Comparison of ENCODE assay signal across 8 mouse cellular contexts in the genomic region with DNA sequence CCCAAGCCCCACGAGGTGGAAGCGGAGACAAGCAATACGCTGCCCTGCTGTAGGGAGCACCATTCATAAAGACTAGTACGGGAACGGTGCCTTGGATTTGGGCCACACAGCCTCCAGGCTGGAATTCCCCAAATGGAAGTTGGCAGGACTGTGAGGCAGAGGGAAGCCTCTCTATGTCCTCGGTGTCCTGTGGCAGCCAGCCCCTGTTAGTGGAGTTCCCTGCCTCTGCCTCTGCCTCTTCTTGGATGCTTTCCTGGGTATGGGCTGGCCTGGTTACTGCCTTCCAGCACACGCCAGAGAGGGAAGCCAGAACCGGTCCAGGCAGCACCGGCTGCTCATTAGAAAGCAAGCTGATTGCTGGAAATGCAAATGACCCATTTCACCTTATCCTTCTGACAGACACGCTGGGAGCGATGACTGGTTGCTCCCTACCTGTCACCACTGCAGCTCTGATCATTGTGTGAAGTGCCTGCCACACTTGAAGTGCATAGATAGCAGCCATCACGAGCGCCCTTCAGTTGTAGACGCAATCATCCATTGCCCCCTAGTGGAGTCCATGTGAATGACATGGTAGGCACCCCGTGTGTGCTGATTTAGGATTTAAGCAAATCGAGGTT. TPM values are rescaled to one million over a fixed set of nuclear protein-coding genes. Genes with fewer than 3 reads are reported as not detected.
DNase-seq lines count a peak whose midpoint lies in the region; ATAC-seq and TF ChIP-seq lines count a peak whose summit lies in the region.

No protein-coding gene starts in this region.

- H3K4me1 ChIP-seq in hindbrain, postnatal 0 days (ENCODE audit: insufficient read depth, low read length), result peaks cover 23% of the 10 kb centered on the region; the same call in 1 of the 2 replicates

- no peaks in the 10 kb centered on the region for H3K36me3 ChIP-seq in hindbrain, postnatal 0 days (ENCODE audit: insufficient read depth, low read length)

- ATAC-seq in activated CD4-positive, CD25-positive, alpha-beta regulatory T cell, adult 4 months, result peak; percentile 48
- peak; percentile 80 for ATAC-seq in common myeloid progenitor, adult 5-6 weeks (replicated peaks; ENCODE audit: low read depth, poor library complexity, severe bottlenecking)
- ATAC-seq in hindbrain, postnatal 0 days, result peak; percentile 85
- peak; percentile 86 for ATAC-seq in megakaryocyte progenitor cell, adult 5-6 weeks (replicated peaks; ENCODE audit: poor library complexity)

- no peak overlapping the region for H3K4me3 ChIP-seq in hindbrain, postnatal 0 days (ENCODE audit: low read length)

- peak; percentile 72 to 79 for DNase-seq in gastrocnemius, adult 8-10 months (ENCODE audit: low spot score in 2 of 2)
- peak; percentile 95 for DNase-seq in hindbrain, postnatal 0 days (ENCODE audit: low spot score)
- peak; percentile 91 for DNase-seq in left cerebral cortex, adult 18-20 months (ENCODE audit: low spot score in 2 of 2)
- peak; percentile 94 to 95 for DNase-seq in right cerebral cortex, postnatal 10 days (ENCODE audit: low spot score in 2 of 2)
- DNase-seq in urinary bladder, postnatal 25 days (ENCODE audit: low spot score), result peak; percentile 66

- peak overlapping the region; percentile 30 for H3K4me2 ChIP-seq in hindbrain, postnatal 0 days (ENCODE audit: low read depth, low read length)

- H3K27ac ChIP-seq in hindbrain, postnatal 0 days, result peak overlapping the region; percentile 89

- TF ChIP-seq CTCF in hindbrain, postnatal 0 days (IDR thresholded peaks at IDR 0.05; ENCODE audit: low read depth), result peak; percentile 99

- 7% methylated on average over 16 of the region's 16 CpGs for WGBS in hindbrain, postnatal 0 days

- peak overlapping the region; percentile 35; the same call in 1 of the 2 replicates for H3K9ac ChIP-seq in hindbrain, postnatal 0 days (replicated peaks; ENCODE audit: low read length)

- H3K9me3 ChIP-seq in hindbrain, postnatal 0 days (ENCODE audit: low read length), result no peaks in the 10 kb centered on the region

- no peaks in the 10 kb centered on the region for H3K27me3 ChIP-seq in hindbrain, postnatal 0 days (ENCODE audit: insufficient read depth, low read length)

RNA-seq across cellular contexts. Expression of gene Wdr95, which starts 4.1 kb away (rescaled TPM):
- not detected for polyA plus RNA-seq in activated CD4-positive, CD25-positive, alpha-beta regulatory T cell, adult 4 months (2017; shearing (Covaris generic))
- not detected in 2 replicates for total RNA-seq in common myeloid progenitor, adult 5-6 weeks (2017)
- not detected for total RNA-seq in gastrocnemius, adult 8-10 months (2022)
- total RNA-seq in hindbrain, postnatal 0 days (2014; rRNA removed), result not detected in 2 replicates
- 0.19 and 0.24 TPM in 2 replicates for polyA plus RNA-seq in hindbrain, postnatal 0 days (2015; fragmentation: Nextera tagmentation; extraction: Ambion mirVana)
- total RNA-seq in left cerebral cortex, adult 18-20 months (2021), result under 1 TPM; 0.14 to 0.35 TPM
- not detected in 2 replicates for total RNA-seq in megakaryocyte progenitor cell, adult 5-6 weeks (2015)
- total RNA-seq in megakaryocyte progenitor cell, adult 5-6 weeks (2017), result not detected in 2 replicates
